Mouse (Mus musculus) G1E (cell line): ENCODE data around the gene Vangl1.

Source experiments
- CTCF ChIP-seq: IDR thresholded peaks from 2 replicates; pipeline ENCODE4 v1.5.1; 2012; ENCODE audit warnings: low read depth, low read length, inconsistent platforms, mixed read lengths
- GATA1 ChIP-seq: IDR thresholded peaks from 2 replicates; pipeline ENCODE4 v1.6.1; 2012; ENCODE audit warnings: borderline replicate concordance, low read length, inconsistent platforms, mixed read lengths
- GATA2 ChIP-seq: IDR thresholded peaks from 2 replicates; pipeline ENCODE4 v1.6.1; 2012; ENCODE audit warnings: low read depth, low read length, inconsistent platforms, borderline replicate concordance
- POLR2AphosphoS5 ChIP-seq: IDR thresholded peaks from 2 replicates; pipeline ENCODE4 v1.6.1; 2012; ENCODE audit warnings: low read depth, low read length, inconsistent platforms; ENCODE audit not compliant: insufficient replicate concordance
- TAL1 ChIP-seq: conservative IDR thresholded peaks from 2 replicates; pipeline ENCODE4 v1.6.1; 2012; ENCODE audit warnings: low read depth, low read length, inconsistent platforms, mixed read lengths

DNA sequence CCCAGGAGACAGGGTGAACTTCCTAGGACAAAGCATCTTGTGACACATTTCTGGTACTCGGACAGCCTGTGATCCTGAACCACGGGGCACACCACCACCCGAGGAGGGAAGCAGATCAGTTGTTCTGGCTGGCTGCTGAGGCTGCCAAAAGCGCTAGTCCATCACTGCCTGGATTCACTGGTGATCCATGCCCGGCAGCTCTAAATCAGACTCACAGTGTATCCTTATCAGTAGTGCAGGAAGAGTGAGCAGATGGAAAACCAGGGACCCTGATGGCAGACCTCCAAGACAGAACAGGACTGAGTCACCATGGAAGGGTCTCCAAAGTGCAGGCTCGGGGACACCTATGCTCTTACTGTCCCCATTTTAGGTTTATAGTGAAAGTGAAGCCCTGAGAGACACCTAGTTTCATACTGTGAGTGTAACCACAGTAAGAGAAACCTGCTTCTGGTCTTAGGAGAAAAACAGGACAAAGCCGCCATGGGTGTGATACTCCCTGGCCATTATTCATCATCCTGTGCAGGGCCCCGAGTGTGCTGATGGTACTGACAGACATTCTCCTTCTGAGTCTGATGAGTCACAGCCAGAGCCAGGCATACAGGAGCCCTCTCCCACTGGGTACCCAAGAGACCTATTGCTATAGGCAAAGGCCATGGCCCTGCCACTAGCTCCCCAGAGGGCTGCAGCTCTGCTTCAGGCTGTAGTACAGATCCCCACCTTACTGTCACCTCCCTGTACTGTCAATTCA is 30.2 kb downstream of the Vangl1 start:
- TF ChIP-seq GATA1, result no peak
- no peak for TF ChIP-seq CTCF
- TF ChIP-seq GATA2, result no peak
- no peak for TF ChIP-seq POLR2AphosphoS5
- no peak for TF ChIP-seq TAL1
